Mouse (Mus musculus) midbrain, postnatal 0 days (tissue): ENCODE measurements around the gene Mrgpre. TPM values are rescaled to one million over a fixed set of nuclear protein-coding genes. Genes with fewer than 3 reads are reported as not detected.

Experiments
- ATAC-seq: fragments of 200-750 bp; cut with Nextera tagmentation; 2 replicates; pipeline ENCODE4 v1.8.0; 2017; ENCODE audit warnings: moderate number of reproducible peaks, mild to moderate bottlenecking, moderate TSS enrichment, moderate library complexity; ENCODE audit not compliant: low FRiP score
- DNase-seq: peaks from one replicate; pipeline ENCODE4 v3.0.0-alpha.2; 2015; ENCODE audit warnings: low spot score
- H3K27ac ChIP-seq: fragments of 300-500 bp; sonication (generic); 2 replicates; pipeline ENCODE4 v1.5.1; 2014; ENCODE audit warnings: low read depth, mild to moderate bottlenecking, low read length, mixed read lengths
- H3K27me3 ChIP-seq: fragments of 300-500 bp; sonication (generic); 2 replicates; pipeline ENCODE4 v1.6.1; 2014; ENCODE audit warnings: low read length, control low read depth, mixed read lengths; ENCODE audit not compliant: insufficient read depth
- H3K36me3 ChIP-seq: fragments of 300-500 bp; sonication (generic); 2 replicates; pipeline ENCODE4 v1.6.1; 2014; ENCODE audit warnings: low read length, control low read depth, mixed read lengths; ENCODE audit not compliant: insufficient read depth
- H3K4me1 ChIP-seq: fragments of 300-500 bp; sonication (generic); 2 replicates; pipeline ENCODE4 v1.6.1; 2014; ENCODE audit warnings: mild to moderate bottlenecking, control low read depth, antibody characterized with exemption, low read length, mixed read lengths; ENCODE audit not compliant: insufficient read depth
- H3K4me2 ChIP-seq: fragments of 300-500 bp; sonication (generic); 2 replicates; pipeline ENCODE4 v1.6.1; 2014; ENCODE audit warnings: low read depth, mild to moderate bottlenecking, low read length, mixed read lengths; ENCODE audit not compliant: poor library complexity, severe bottlenecking
- H3K4me3 ChIP-seq: fragments of 300-500 bp; sonication (generic); 2 replicates; pipeline ENCODE4 v1.5.1; 2014; ENCODE audit warnings: low read depth, mild to moderate bottlenecking, low read length, moderate library complexity
- H3K9ac ChIP-seq: fragments of 300-500 bp; sonication (generic); replicated peaks from 2 replicates; pipeline ENCODE4 v1.6.1; 2014; ENCODE audit warnings: mild to moderate bottlenecking, low read length, moderate library complexity, mixed read lengths; ENCODE audit not compliant: poor library complexity, severe bottlenecking
- H3K9me3 ChIP-seq: fragments of 300-500 bp; sonication (generic); 2 replicates; pipeline ENCODE4 v1.6.1; 2016; ENCODE audit warnings: low read length, control low read depth
- CTCF ChIP-seq: IDR thresholded peaks from 2 replicates; pipeline ENCODE4 v1.5.1; 2016; ENCODE audit warnings: antibody characterized with exemption, mild to moderate bottlenecking
- WGBS: fragments of 180-500 bp; shearing (Covaris S2); extraction: QIAGEN DNeasy Blood & Tissue Kit; methylation state at CpG from one replicate; pipeline ENCODE4 v1.1.7; 2014; 5-methylcytosine and 5-hydroxymethylcytosine counted together
- polyA plus RNA-seq: library from polyadenylated mRNA; unstranded; fragments of >200 nt; fragmentation: Nextera tagmentation; extraction: Ambion mirVana; gene quantifications from 2 replicates; pipeline ENCODE4 v1.2.1, GENCODE M21; 2015
- total RNA-seq: library from RNA; depleted of rRNA; stranded (reverse); fragments of >200 nt; gene quantifications from 2 replicates; pipeline ENCODE4 v1.2.3, GENCODE M21; 2014

Gene Mrgpre
- total and polyA plus RNA-seq, 2 experiments from 2014 or later: 8.0 to 12.4 TPM

GRCm38 (mm10) chr7:143793121-143793520 lies 8.8 kb upstream of the Mrgpre start:
- 54% methylated on average over 4 of the region's 4 CpGs for WGBS
- Histone ChIP-seq H3K36me3 (peaks cover 18% of the 10 kb centered on the region), H3K27me3 (no peaks in the 10 kb centered on the region), H3K27ac (no peak overlapping the region), H3K4me2 (no peak overlapping the region), H3K4me1 (no peaks in the 10 kb centered on the region), H3K9ac (no peak overlapping the region), H3K4me3 (no peak overlapping the region), H3K9me3 (no peaks in the 10 kb centered on the region)
- peak; percentile 60 for TF ChIP-seq CTCF
- ATAC-seq (no peak), DNase-seq (peak; percentile 14)

- ATAC-seq (no peak), DNase-seq (no peak)
- Histone ChIP-seq H3K9me3 (no peaks in the 10 kb centered on the region), H3K4me3 (no peak overlapping the region), H3K4me1 (no peaks in the 10 kb centered on the region), H3K4me2 (no peak overlapping the region), H3K27me3 (no peaks in the 10 kb centered on the region), H3K36me3 (peaks cover 12% of the 10 kb centered on the region), H3K9ac (no peak overlapping the region), H3K27ac (no peak overlapping the region)
- TF ChIP-seq CTCF: no peak
- 77% methylated on average over 6 of the region's 6 CpGs for whole genome bisulfite sequencing
These were observed 8.2 kb upstream of the Mrgpre start for GRCm38 (mm10) chr7:143792336-143792985.

GRCm38 (mm10) chr7:143783378-143783995 lies 813 bp downstream of the Mrgpre start:
- TF ChIP-seq CTCF: no peak

GRCm38 (mm10) chr7:143777375-143777774 lies 6.9 kb downstream of the Mrgpre start:
- no peak for TF ChIP-seq CTCF
- no peak for DNase-seq
- WGBS: 82% methylated on average over 2 of the region's 2 CpGs

More at GRCm38 (mm10) chr7:143783378-143783995, 813 bp downstream of the Mrgpre start:
- no peaks in the 10 kb centered on the region for H3K27me3 ChIP-seq
- DNase-seq (no peak), ATAC-seq (peak; percentile 57)
- H3K27ac ChIP-seq: peak overlapping the region; percentile 60
- peaks cover 19% of the 10 kb centered on the region for H3K36me3 ChIP-seq
- no peaks in the 10 kb centered on the region for H3K9me3 ChIP-seq
- 15% methylated on average over 5 of the region's 6 CpGs for WGBS
- H3K4me1 ChIP-seq: peaks cover 18% of the 10 kb centered on the region
- H3K4me3 ChIP-seq: peak overlapping the region; percentile 54
- peak overlapping the region; percentile 68 for H3K9ac ChIP-seq
- H3K4me2 ChIP-seq: peak overlapping the region; percentile 79

DNA sequence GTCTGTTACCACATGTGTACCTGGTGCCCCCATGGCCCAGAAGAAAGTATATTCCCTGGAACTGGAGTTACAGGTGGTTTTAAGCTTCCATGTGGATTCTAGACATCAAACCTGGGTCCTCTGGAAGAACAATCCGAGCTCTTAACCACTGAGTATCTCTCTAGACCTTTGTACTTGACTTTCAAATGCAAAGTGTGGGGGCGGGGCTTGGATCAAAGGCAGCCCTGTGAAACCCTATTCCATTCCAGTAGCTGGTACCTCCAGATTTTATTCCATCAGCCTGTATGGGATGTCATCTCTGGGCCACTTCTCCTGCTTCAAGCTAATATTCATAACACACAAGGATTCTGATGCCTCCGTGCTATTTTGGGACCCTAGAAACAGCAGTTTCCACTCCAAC lies 8.2 kb downstream of the Mrgpre start:
- 38% methylated on average over 3 of the region's 3 CpGs for WGBS
- no peaks in the 10 kb centered on the region for H3K4me1 ChIP-seq
- ATAC-seq (no peak), DNase-seq (no peak)
- no peak for TF ChIP-seq CTCF
- no peak overlapping the region for H3K4me2 ChIP-seq
- no peak overlapping the region for H3K27ac ChIP-seq
- peaks cover 18% of the 10 kb centered on the region for H3K36me3 ChIP-seq
- H3K9ac ChIP-seq: no peak overlapping the region
- H3K4me3 ChIP-seq: no peak overlapping the region
- no peaks in the 10 kb centered on the region for H3K27me3 ChIP-seq
- H3K9me3 ChIP-seq: no peaks in the 10 kb centered on the region

More at GRCm38 (mm10) chr7:143777375-143777774, 6.9 kb downstream of the Mrgpre start:
- no peak overlapping the region for H3K9ac ChIP-seq
- H3K27me3 ChIP-seq: no peaks in the 10 kb centered on the region
- no peak overlapping the region for H3K27ac ChIP-seq
- no peak overlapping the region for H3K4me3 ChIP-seq
- peaks cover 19% of the 10 kb centered on the region for H3K36me3 ChIP-seq
- H3K9me3 ChIP-seq: no peaks in the 10 kb centered on the region
- no peak overlapping the region for H3K4me2 ChIP-seq
- ATAC-seq: no peak
- H3K4me1 ChIP-seq: no peaks in the 10 kb centered on the region

GRCm38 (mm10) chr7:143769461-143769860 lies 14.8 kb downstream of the Mrgpre start:
- ATAC-seq (no peak), DNase-seq (no peak)
- WGBS: 60% methylated on average over 1 of the region's 1 CpGs

More at GRCm38 (mm10) chr7:143769461-143769860, 14.8 kb downstream of the Mrgpre start:
- no peak for TF ChIP-seq CTCF
- Histone ChIP-seq H3K36me3 (no peaks in the 10 kb centered on the region), H3K9ac (no peak overlapping the region), H3K4me2 (no peak overlapping the region), H3K27me3 (0 out of 2 replicates have a peak, but pooled peaks cover under 1% of the 10 kb centered on the region), H3K4me1 (no peaks in the 10 kb centered on the region), H3K27ac (no peak overlapping the region), H3K4me3 (no peak overlapping the region), H3K9me3 (no peaks in the 10 kb centered on the region)
